Mouse (Mus musculus): ENCODE data around the gene Iqsec3. TPM values are rescaled to one million over a fixed set of nuclear protein-coding genes. Genes with fewer than 3 reads are reported as not detected.
A peak's percentile ranks its signal among the peaks of the same experiment; 100 is the strongest.
"Not testable (repeated sequence)": the region's sequence is repeated elsewhere in the genome, so short reads cannot be mapped to it uniquely, and the experiment has no call there.

Iqsec3 gene
- polyA plus RNA-seq, 1 experiment = not detected

GRCm38 (mm10) chr6:121371197-121371980, 102.1 kb downstream of the Iqsec3 start:
- Histone ChIP-seq H3K27ac (ENCODE audit: insufficient read depth, low read depth, low read length) (no peak overlapping the region), H3K4me1 (ENCODE audit: control insufficient read depth, insufficient read depth, low read length) (peaks cover 12% of the 10 kb centered on the region), H3K4me3 (ENCODE audit: insufficient read depth, low read length) (no peak overlapping the region)
- TF ChIP-seq POLR2A (IDR thresholded peaks at IDR 0.05; ENCODE audit: borderline replicate concordance, low read depth, low read length) = no peak
- TF ChIP-seq CTCF (IDR thresholded peaks at IDR 0.05; ENCODE audit: low read depth, low read length) = no peak

- Histone ChIP-seq H3K4me1 (ENCODE audit: control insufficient read depth, insufficient read depth, low read length) (peaks cover 15% of the 10 kb centered on the region), H3K4me3 (ENCODE audit: insufficient read depth, low read length) (no peak overlapping the region), H3K27ac (ENCODE audit: insufficient read depth, low read depth, low read length) (no peak overlapping the region)
- TF ChIP-seq CTCF (IDR thresholded peaks at IDR 0.05; ENCODE audit: low read depth, low read length) (no peak), POLR2A (IDR thresholded peaks at IDR 0.05; ENCODE audit: borderline replicate concordance, low read depth, low read length) (no peak)
Measured at GRCm38 (mm10) chr6:121367099-121367498, 106.4 kb downstream of the Iqsec3 start.

- H3K27ac ChIP-seq (ENCODE audit: insufficient read depth, low read depth, low read length); H3K4me3 ChIP-seq (ENCODE audit: insufficient read depth, low read length): not testable (repeated sequence)
- TF ChIP-seq CTCF (IDR thresholded peaks at IDR 0.05; ENCODE audit: low read depth, low read length) = peak; percentile 44
- peaks cover 15% of the 10 kb centered on the region for H3K4me1 ChIP-seq (ENCODE audit: control insufficient read depth, insufficient read depth, low read length)
Measured at GRCm38 (mm10) chr6:121366537-121366936, 106.9 kb downstream of the Iqsec3 start.

GRCm38 (mm10) chr6:121363956-121364355, 109.5 kb downstream of the Iqsec3 start:
- Histone ChIP-seq H3K4me1 (ENCODE audit: control insufficient read depth, insufficient read depth, low read length) (peaks cover 13% of the 10 kb centered on the region), H3K4me3 (ENCODE audit: insufficient read depth, low read length) (no peak overlapping the region), H3K27ac (ENCODE audit: insufficient read depth, low read depth, low read length) (no peak overlapping the region)
- TF ChIP-seq CTCF (IDR thresholded peaks at IDR 0.05; ENCODE audit: low read depth, low read length) (no peak), POLR2A (IDR thresholded peaks at IDR 0.05; ENCODE audit: borderline replicate concordance, low read depth, low read length) (no peak)

- Histone ChIP-seq H3K4me3 (ENCODE audit: insufficient read depth, low read length) (no peak overlapping the region), H3K4me1 (ENCODE audit: control insufficient read depth, insufficient read depth, low read length) (peaks cover 6% of the 10 kb centered on the region), H3K27ac (ENCODE audit: insufficient read depth, low read depth, low read length) (no peak overlapping the region)
- no peak for TF ChIP-seq POLR2A (IDR thresholded peaks at IDR 0.05; ENCODE audit: borderline replicate concordance, low read depth, low read length)
- no peak for TF ChIP-seq CTCF (IDR thresholded peaks at IDR 0.05; ENCODE audit: low read depth, low read length)
Measured at GRCm38 (mm10) chr6:121363061-121363460, 110.4 kb downstream of the Iqsec3 start.

GRCm38 (mm10) chr6:121357232-121357631, 116.2 kb downstream of the Iqsec3 start:
- peaks cover 9% of the 10 kb centered on the region for H3K4me1 ChIP-seq (ENCODE audit: control insufficient read depth, insufficient read depth, low read length)
- H3K4me3 ChIP-seq (ENCODE audit: insufficient read depth, low read length) = no peak overlapping the region
- H3K27ac ChIP-seq (ENCODE audit: insufficient read depth, low read depth, low read length) = no peak overlapping the region
- TF ChIP-seq CTCF (IDR thresholded peaks at IDR 0.05; ENCODE audit: low read depth, low read length) = no peak
- no peak for TF ChIP-seq POLR2A (IDR thresholded peaks at IDR 0.05; ENCODE audit: borderline replicate concordance, low read depth, low read length)

- H3K4me3 ChIP-seq (ENCODE audit: insufficient read depth, low read length) = no peak overlapping the region
- TF ChIP-seq POLR2A (IDR thresholded peaks at IDR 0.05; ENCODE audit: borderline replicate concordance, low read depth, low read length) = no peak
- no peak for TF ChIP-seq CTCF (IDR thresholded peaks at IDR 0.05; ENCODE audit: low read depth, low read length)
Measured at GRCm38 (mm10) chr6:121356041-121356440, 117.4 kb downstream of the Iqsec3 start.

DNA sequence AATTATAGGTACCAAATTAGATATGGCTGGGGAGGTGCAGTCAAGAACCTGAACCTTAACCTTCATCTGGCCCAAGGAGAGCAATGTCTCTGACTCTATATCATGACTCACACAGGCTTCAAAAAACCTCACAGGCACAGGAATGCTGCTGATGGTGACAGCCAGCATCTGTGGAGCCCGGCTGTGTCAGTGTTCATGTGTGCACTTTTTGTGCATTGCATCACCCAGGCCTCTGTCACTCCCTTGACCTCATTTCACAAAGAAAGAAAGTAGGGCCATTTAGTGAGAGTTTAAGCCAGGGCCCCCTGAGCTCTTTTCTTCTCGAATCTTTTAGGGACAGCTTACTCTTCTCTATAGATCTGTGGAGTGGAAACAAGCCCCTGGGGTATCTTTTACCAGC, 121.2 kb downstream of the Iqsec3 start:
- TF ChIP-seq CTCF (IDR thresholded peaks at IDR 0.05; ENCODE audit: low read depth, low read length) (no peak), POLR2A (IDR thresholded peaks at IDR 0.05; ENCODE audit: borderline replicate concordance, low read depth, low read length) (no peak)
- Histone ChIP-seq H3K4me3 (ENCODE audit: insufficient read depth, low read length) (no peak overlapping the region), H3K4me1 (ENCODE audit: control insufficient read depth, insufficient read depth, low read length) (peaks cover 13% of the 10 kb centered on the region), H3K27ac (ENCODE audit: insufficient read depth, low read depth, low read length) (no peak overlapping the region)

More at GRCm38 (mm10) chr6:121356041-121356440, 117.4 kb downstream of the Iqsec3 start:
- Histone ChIP-seq H3K4me1 (ENCODE audit: control insufficient read depth, insufficient read depth, low read length) (peaks cover 9% of the 10 kb centered on the region), H3K27ac (ENCODE audit: insufficient read depth, low read depth, low read length) (no peak overlapping the region)

GRCm38 (mm10) chr6:121346428-121346827, 127.0 kb downstream of the Iqsec3 start:
- H3K4me1 ChIP-seq (ENCODE audit: control insufficient read depth, insufficient read depth, low read length) = peaks cover 41% of the 10 kb centered on the region
- H3K27ac ChIP-seq (ENCODE audit: insufficient read depth, low read depth, low read length) = no peak overlapping the region
- TF ChIP-seq POLR2A (IDR thresholded peaks at IDR 0.05; ENCODE audit: borderline replicate concordance, low read depth, low read length) (no peak), CTCF (IDR thresholded peaks at IDR 0.05; ENCODE audit: low read depth, low read length) (no peak)
- no peak overlapping the region for H3K4me3 ChIP-seq (ENCODE audit: insufficient read depth, low read length)

- Histone ChIP-seq H3K27ac (ENCODE audit: insufficient read depth, low read depth, low read length) (peak overlapping the region; percentile 39), H3K4me3 (ENCODE audit: insufficient read depth, low read length) (peak overlapping the region; percentile 57), H3K4me1 (ENCODE audit: control insufficient read depth, insufficient read depth, low read length) (peaks cover 59% of the 10 kb centered on the region)
- TF ChIP-seq CTCF (IDR thresholded peaks at IDR 0.05; ENCODE audit: low read depth, low read length) (no peak), POLR2A (IDR thresholded peaks at IDR 0.05; ENCODE audit: borderline replicate concordance, low read depth, low read length) (no peak)
Measured at GRCm38 (mm10) chr6:121344329-121344728, 129.1 kb downstream of the Iqsec3 start.
